Mouse (Mus musculus) heart, postnatal 0 days (tissue): ENCODE measurements at regions not wholly inside any gene's neighbourhood (a gene's known extent, or its start where the extent isn't known, plus 50 kb on each side); places are given as distances from the start of the nearest gene placed in this dataset.

Experiments used
- CTCF ChIP-seq: IDR thresholded peaks from 2 replicates; pipeline ENCODE4 v1.5.1; 2016; ENCODE audit warnings: antibody characterized with exemption, control low read depth, low read depth
- EP300 ChIP-seq: IDR thresholded peaks from 2 replicates; pipeline ENCODE4 v1.6.1; 2016; ENCODE audit warnings: antibody characterized with exemption, low read depth

- TF ChIP-seq EP300, result no peak
- no peak for TF ChIP-seq CTCF
Observed at GRCm38 (mm10) chr10:84316857-84317256, 123.5 kb downstream of the Nuak1 start.
